Mouse (Mus musculus) embryo, embryonic 10 days (tissue): Measurements from ENCODE around the gene Prl5a1.

Experiments used
- DNase-seq: peaks from one replicate; pipeline ENCODE4 v3.0.0-alpha.2; 2015; ENCODE audit warnings: low spot score

Gene Prl5a1

DNA sequence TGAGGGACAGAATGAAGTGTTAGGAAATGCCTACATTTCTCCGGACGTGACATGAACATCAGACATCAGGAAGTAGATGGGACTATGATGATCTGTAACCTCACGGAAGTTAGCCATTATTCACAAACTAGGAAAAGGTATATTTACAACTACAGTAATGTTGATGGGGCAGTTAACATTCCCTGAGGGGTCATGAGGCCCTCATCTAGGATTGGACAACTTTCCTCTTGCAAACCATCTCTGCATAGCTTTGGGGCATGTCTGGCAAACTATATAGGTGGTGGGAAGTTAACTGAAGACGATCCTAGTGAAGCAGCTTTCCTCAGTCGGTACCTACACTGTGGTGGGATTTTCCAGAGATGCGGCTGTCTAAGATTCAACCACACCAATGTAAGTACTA lies at the start of gene Prl5a1:
Gene Prl5a1, plus strand, starts transcription at position 301 of the 400 bp plus-strand sequence.
- no peak for DNase-seq

DNA sequence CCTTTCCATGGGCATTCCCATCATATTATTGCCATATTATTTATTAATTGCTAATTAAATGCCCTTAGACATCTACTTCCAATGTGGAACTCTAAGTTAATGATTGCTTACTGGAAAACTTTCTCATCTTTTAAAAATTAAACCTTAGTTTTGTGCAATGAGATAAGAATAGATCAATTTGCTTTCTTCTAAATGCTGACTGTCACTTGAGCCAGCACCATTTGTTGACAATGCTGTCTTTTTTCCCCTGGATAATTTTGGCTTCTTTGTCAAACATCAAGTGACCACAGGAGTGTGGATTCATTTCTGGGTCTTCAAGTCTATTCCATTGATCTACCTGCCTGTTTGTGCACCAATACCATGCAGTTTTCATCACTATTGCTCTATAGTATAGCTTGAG lies 46.1 kb upstream of the Prl5a1 start:
- no peak for DNase-seq

DNA sequence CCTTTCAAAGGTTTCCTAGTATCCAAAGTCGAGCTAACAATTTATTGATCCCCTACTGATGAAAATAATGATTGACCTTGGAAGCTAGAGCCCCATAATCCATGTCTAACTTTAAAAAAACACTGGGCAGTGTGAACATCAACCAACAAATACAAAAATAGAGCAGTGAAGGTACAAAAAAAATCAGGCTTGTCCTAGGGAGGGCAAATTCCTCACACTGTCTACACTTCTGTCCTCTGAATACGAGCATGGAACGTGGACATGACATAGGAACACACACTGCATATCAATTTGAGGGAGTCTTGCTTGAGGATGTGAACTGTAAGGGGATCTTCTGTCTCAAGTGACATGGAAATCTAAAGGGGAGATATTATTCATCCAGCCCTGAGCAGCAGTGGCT lies 33.7 kb upstream of the Prl5a1 start:
- DNase-seq: no peak

DNA sequence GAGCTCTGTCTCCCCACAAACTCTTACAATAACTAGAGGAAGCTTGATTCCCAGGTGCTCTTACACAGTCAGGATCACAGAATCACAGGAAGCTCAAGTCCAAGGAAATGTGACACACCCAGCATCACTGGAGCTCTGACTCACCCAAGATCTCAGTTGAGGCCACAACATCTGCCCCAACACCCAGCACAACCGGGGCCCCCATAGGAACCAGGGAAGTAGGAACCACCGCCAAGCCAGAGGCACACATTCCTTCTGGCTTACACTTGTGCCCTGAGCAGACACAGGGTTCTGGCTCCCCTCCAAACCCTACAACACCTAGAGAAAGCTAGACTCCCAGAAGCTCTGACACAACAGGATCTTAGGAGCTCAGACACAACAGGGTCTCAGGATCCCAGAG lies 9.5 kb upstream of the Prl5a1 start:
- no peak for DNase-seq

DNA sequence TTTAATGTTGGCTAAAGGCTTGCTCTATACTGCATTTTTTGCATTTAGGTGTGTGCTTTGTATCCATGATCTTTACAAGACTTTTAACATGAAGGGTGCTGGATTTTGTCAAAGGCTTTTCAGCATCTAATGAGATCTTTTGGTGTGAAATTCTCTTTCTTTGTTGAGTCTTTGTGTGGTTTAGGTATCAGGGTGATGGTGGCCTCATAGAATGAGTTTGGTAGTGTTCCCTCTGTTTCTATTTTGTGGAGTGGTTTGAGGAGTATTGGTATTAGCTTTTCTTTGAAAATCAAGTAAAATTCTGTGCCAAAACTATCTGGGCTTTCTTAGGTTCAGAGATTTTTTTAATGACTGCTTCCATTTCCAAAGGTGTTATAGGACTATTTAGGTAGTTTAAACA lies 6.5 kb upstream of the Prl5a1 start:
- no peak for DNase-seq
